ENCODE assay signal across 9 mouse cellular contexts in genomic region chr7:16263015-16263787, GRCm38 (mm10). TPM values are rescaled to one million over a fixed set of nuclear protein-coding genes. Genes with fewer than 3 reads are reported as not detected.
DNase-seq lines count a peak whose midpoint lies in the region; ATAC-seq and TF ChIP-seq lines count a peak whose summit lies in the region.
"Had no signal": no experiment of that assay in that cellular context is flagged by ENCODE, and none has a peak within 500 bp of the region (broad histone marks: within the 10 kb centered on the region; RNA-seq: fewer than 3 reads in every experiment).

No protein-coding gene starts in this region.

- H3K4me3 ChIP-seq in forebrain, embryonic 11.5 days (ENCODE audit: low read depth, low read length) = no peak overlapping the region
- no peak overlapping the region for H3K4me3 ChIP-seq in forebrain, embryonic 16.5 days (replicated peaks; ENCODE audit: low read length)
- H3K4me3 ChIP-seq in E14TG2a.4 (replicated peaks; ENCODE audit: low read length) = no peak overlapping the region
- H3K4me3 ChIP-seq in lung, adult 2 months (replicated peaks; ENCODE audit: extremely low read depth, low read depth, low read length) = no peak overlapping the region
- H3K4me3 ChIP-seq: limb, embryonic 15.5 days had no signal

- no peak overlapping the region for H3K27ac ChIP-seq in forebrain, embryonic 11.5 days (ENCODE audit: low read depth, low read length)
- no peak overlapping the region for H3K27ac ChIP-seq in forebrain, embryonic 16.5 days (ENCODE audit: low read length)
- H3K27ac ChIP-seq: limb, embryonic 15.5 days had no signal

- no peak for TF ChIP-seq POLR2A in lung, adult 2 months (IDR thresholded peaks at IDR 0.05; ENCODE audit: borderline replicate concordance, extremely low read depth, low read depth, low read length)

- H3K36me3 ChIP-seq in forebrain, embryonic 11.5 days (ENCODE audit: control insufficient read depth, insufficient read depth, low read length) = no peaks in the 10 kb centered on the region
- no peaks in the 10 kb centered on the region for H3K36me3 ChIP-seq in forebrain, embryonic 16.5 days (ENCODE audit: control insufficient read depth, insufficient read depth)
- H3K36me3 ChIP-seq in E14TG2a.4 (ENCODE audit: insufficient read depth, low read length) = no peaks in the 10 kb centered on the region
- H3K36me3 ChIP-seq: limb, embryonic 15.5 days had no signal

- no peak for ATAC-seq in forebrain, embryonic 11.5 days (replicated peaks; ENCODE audit: low FRiP score)
- no peak for ATAC-seq in forebrain, embryonic 16.5 days

- no peaks in the 10 kb centered on the region for H3K27me3 ChIP-seq in forebrain, embryonic 11.5 days (ENCODE audit: control insufficient read depth, insufficient read depth, low read length)
- no peaks in the 10 kb centered on the region for H3K27me3 ChIP-seq in forebrain, embryonic 16.5 days (replicated peaks; ENCODE audit: control insufficient read depth, insufficient read depth, low read length)
- H3K27me3 ChIP-seq in E14TG2a.4 (ENCODE audit: insufficient read depth, low read length) = peaks cover 9% of the 10 kb centered on the region; the same call in 1 of the 2 replicates
- H3K27me3 ChIP-seq: limb, embryonic 15.5 days had no signal

- no peaks in the 10 kb centered on the region for H3K4me1 ChIP-seq in forebrain, embryonic 11.5 days (replicated peaks; ENCODE audit: control insufficient read depth, insufficient read depth, low read length)
- H3K4me1 ChIP-seq in forebrain, embryonic 16.5 days (replicated peaks; ENCODE audit: control insufficient read depth, insufficient read depth, low read length) = no peaks in the 10 kb centered on the region
- no peaks in the 10 kb centered on the region for H3K4me1 ChIP-seq in E14TG2a.4 (replicated peaks; ENCODE audit: low read depth, low read length)
- H3K4me1 ChIP-seq in lung, adult 2 months (ENCODE audit: control insufficient read depth, insufficient read depth, low read length) = no peaks in the 10 kb centered on the region
- H3K4me1 ChIP-seq: limb, embryonic 15.5 days had no signal

- peak; percentile 72 for TF ChIP-seq CTCF in E14TG2a.4 (conservative IDR thresholded peaks at IDR 0.05; ENCODE audit: low read length)
- TF ChIP-seq CTCF in lung, adult 2 months (IDR thresholded peaks at IDR 0.05; ENCODE audit: insufficient read depth, low read length) = peak; percentile 63

- peak; percentile 82 for DNase-seq in forebrain, embryonic 11.5 days (ENCODE audit: low spot score)
- peak; percentile 92 for DNase-seq in c-Kit-positive CD71-negative TER-119-negative erythroid progenitor cells, embryonic 14.5 days (ENCODE audit: low read depth)
- peak; percentile 69 for DNase-seq in forelimb bud, embryonic 11.5 days (ENCODE audit: low read depth, low spot score)
- DNase-seq in kidney, postnatal 14 days = peak; percentile 86
- peak; percentile 75 for DNase-seq in lung, adult 2 months
- peak; percentile 84 for DNase-seq in right cerebral cortex, postnatal 4 days

- no peak overlapping the region for H3K4me2 ChIP-seq in forebrain, embryonic 11.5 days (ENCODE audit: low read depth, low read length, severe bottlenecking)
- no peak overlapping the region for H3K4me2 ChIP-seq in forebrain, embryonic 16.5 days (ENCODE audit: low read length)
- H3K4me2 ChIP-seq: limb, embryonic 15.5 days had no signal

- no peak overlapping the region for H3K9ac ChIP-seq in forebrain, embryonic 11.5 days (ENCODE audit: low read length)
- no peak overlapping the region for H3K9ac ChIP-seq in forebrain, embryonic 16.5 days (replicated peaks; ENCODE audit: low read depth, low read length)
- H3K9ac ChIP-seq: limb, embryonic 15.5 days had no signal

- WGBS in forebrain, embryonic 11.5 days = 30% methylated on average over 8 of the region's 8 CpGs
- WGBS in forebrain, embryonic 16.5 days = 30% methylated on average over 8 of the region's 8 CpGs
- WGBS in lung, adult 2 months = 29% methylated on average over 8 of the region's 8 CpGs

- no peaks in the 10 kb centered on the region for H3K9me3 ChIP-seq in forebrain, embryonic 11.5 days (ENCODE audit: control insufficient read depth, low read length)
- H3K9me3 ChIP-seq in forebrain, embryonic 16.5 days (ENCODE audit: control insufficient read depth, low read length) = peaks cover 8% of the 10 kb centered on the region; the same call in 1 of the 2 replicates
- H3K9me3 ChIP-seq in E14TG2a.4 (ENCODE audit: low read length) = peaks cover 22% of the 10 kb centered on the region
- H3K9me3 ChIP-seq: limb, embryonic 15.5 days had no signal

RNA-seq across cellular contexts. Expression of gene C5ar1, which starts 3.9 kb away (rescaled TPM):
- 0.76 and 1.1 TPM in 2 replicates for polyA plus RNA-seq in forebrain, embryonic 11.5 days (2014; fragmentation: Nextera tagmentation; extraction: Ambion mirVana)
- 1.2 and 2.0 TPM in 2 replicates for polyA plus RNA-seq in forebrain, embryonic 16.5 days (2015; fragmentation: Nextera tagmentation; extraction: Ambion mirVana)
- polyA plus RNA-seq in lung, adult 2 months (2012; rRNA removed) = 36.1 and 39.2 TPM in 2 replicates

RNA-seq across cellular contexts. Expression of gene Inafm1, which starts 10.2 kb away (rescaled TPM):
- polyA plus RNA-seq in forebrain, embryonic 11.5 days (2014; fragmentation: Nextera tagmentation; extraction: Ambion mirVana) = 10.9 and 11.6 TPM in 2 replicates
- polyA plus RNA-seq in forebrain, embryonic 16.5 days (2015; fragmentation: Nextera tagmentation; extraction: Ambion mirVana) = 23.3 and 27.2 TPM in 2 replicates
- 54.0 and 76.4 TPM in 2 replicates for polyA plus RNA-seq in lung, adult 2 months (2012; rRNA removed)

RNA-seq across cellular contexts. Expression of gene C5ar2, which starts 19.2 kb away (rescaled TPM):
- 0.12 and 0.25 TPM in 2 replicates for polyA plus RNA-seq in forebrain, embryonic 11.5 days (2014; fragmentation: Nextera tagmentation; extraction: Ambion mirVana)
- 0.16 TPM in 1 of 2 replicates, not detected in the other for polyA plus RNA-seq in forebrain, embryonic 16.5 days (2015; fragmentation: Nextera tagmentation; extraction: Ambion mirVana)
- polyA plus RNA-seq in lung, adult 2 months (2012; rRNA removed) = 2.3 and 3.2 TPM in 2 replicates

RNA-seq across cellular contexts. Expression of gene Ccdc9, which starts 23.4 kb away (rescaled TPM):
- 22.3 and 32.2 TPM in 2 replicates for polyA plus RNA-seq in forebrain, embryonic 11.5 days (2014; fragmentation: Nextera tagmentation; extraction: Ambion mirVana)
- 25.0 and 29.4 TPM in 2 replicates for polyA plus RNA-seq in forebrain, embryonic 16.5 days (2015; fragmentation: Nextera tagmentation; extraction: Ambion mirVana)
- 31.2 and 47.3 TPM in 2 replicates for polyA plus RNA-seq in lung, adult 2 months (2012; rRNA removed)

RNA-seq across cellular contexts. Expression of gene Dhx34, which starts 41.4 kb away (rescaled TPM):
- polyA plus RNA-seq in forebrain, embryonic 11.5 days (2014; fragmentation: Nextera tagmentation; extraction: Ambion mirVana) = 14.3 and 16.4 TPM in 2 replicates
- 13.9 and 15.5 TPM in 2 replicates for polyA plus RNA-seq in forebrain, embryonic 16.5 days (2015; fragmentation: Nextera tagmentation; extraction: Ambion mirVana)
- 28.4 and 39.4 TPM in 2 replicates for polyA plus RNA-seq in lung, adult 2 months (2012; rRNA removed)

Comparison
In these comparisons a context has a peak if more than half of its experiments do, and no peak if none do; other contexts are left out.
1. RNA of gene C5ar1, which starts 3.9 kb away (polyA plus RNA-seq): 36.1 to 39.2 TPM in lung, adult 2 months; 1.2 to 2.0 TPM in forebrain, embryonic 16.5 days and 0.76 to 1.1 TPM in forebrain, embryonic 11.5 days; every median in the first group is over 10 times any median in the second.
2. Peak in every context shown above with its lines, with median percentiles within 50 percentile points of each other: DNase-seq.